Mouse (Mus musculus) CD4-positive helper T cell, adult 2 months (primary cell): ENCODE results near the gene 1700061G19Rik.

ENCODE experiments used
- DNase-seq: peaks from one replicate; pipeline ENCODE4 v3.0.0-alpha.2; 2012; ENCODE audit warnings: low read depth, missing footprints, low spot score

Gene 1700061G19Rik

DNA sequence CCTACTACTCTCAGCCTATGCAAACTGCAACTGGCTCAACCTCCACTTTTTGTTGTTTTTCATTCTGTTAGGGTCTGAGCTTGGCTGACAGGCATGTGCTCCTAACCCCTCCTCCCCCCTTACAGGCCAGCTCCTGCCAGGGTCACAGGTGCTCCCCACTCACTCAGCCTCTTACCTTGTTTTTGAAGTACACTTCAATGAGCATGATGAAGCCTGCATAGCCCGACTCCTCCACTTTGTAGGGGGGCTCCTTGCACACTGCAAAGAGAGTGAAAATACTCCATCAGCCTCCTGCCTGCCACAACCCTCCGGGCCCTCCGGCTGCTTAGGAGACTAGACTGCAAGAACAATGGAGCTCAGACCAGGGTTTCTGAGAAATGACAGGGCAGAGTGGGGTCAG, 44.4 kb downstream of the 1700061G19Rik start:
- DNase-seq = no peak

DNA sequence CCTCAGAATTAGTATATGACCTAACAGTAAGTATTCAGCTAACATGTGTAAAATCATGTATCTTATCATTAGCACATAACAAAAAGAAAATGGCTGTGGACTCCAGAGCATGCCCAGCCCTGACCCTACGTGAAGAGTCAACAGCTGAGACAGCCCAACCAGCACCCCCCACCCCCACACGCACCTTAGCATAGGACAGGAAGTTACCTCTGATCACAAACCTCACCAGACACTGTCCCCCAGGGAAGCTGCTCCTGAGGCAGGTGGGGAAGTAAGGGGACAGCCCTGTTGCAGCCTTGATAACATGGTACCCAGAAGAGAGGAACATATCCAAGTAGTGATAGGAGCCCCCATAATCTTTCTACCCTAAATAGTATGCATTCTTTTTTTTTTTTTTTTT, 50.7 kb downstream of the 1700061G19Rik start:
- no peak for DNase-seq

DNA sequence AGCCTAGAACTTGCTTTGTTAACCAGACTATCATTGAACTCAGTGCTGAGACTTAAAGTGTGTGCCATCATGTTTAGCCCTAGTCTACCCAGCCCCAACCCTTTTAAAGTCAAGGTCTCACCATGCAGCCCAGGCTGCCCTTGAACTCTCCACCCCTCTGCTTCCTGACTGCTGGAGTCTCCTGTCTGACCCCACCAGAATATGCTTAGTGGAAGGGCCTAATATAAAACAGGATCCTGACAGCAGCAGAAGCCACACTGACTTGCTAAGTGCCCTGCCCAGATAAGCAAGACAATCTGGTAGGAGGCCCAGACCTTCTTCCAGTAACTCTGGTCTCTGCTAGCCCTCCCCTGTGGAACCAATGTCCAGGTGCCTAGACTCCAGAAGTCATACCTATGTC, 53.8 kb downstream of the 1700061G19Rik start:
- DNase-seq = no peak

DNA sequence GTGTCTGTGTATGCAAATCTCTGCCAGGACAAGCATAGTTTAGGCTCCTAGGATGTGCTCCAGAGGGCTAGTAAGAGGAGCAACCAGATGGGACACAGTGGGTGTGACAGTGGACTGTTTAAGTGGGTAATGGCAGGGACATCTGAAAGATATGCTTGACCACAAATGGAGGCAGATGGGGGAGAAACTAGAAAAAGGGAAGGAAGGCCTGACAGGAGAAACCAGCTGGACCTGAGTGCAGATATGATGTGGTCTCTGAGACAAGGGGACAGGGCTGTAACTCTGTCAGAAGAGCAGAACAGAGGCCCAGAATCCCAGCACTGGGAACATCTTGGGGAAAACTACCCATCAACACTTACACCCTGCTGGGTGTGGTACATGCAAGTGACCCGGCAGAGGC, 54.3 kb downstream of the 1700061G19Rik start:
- no peak for DNase-seq

DNA sequence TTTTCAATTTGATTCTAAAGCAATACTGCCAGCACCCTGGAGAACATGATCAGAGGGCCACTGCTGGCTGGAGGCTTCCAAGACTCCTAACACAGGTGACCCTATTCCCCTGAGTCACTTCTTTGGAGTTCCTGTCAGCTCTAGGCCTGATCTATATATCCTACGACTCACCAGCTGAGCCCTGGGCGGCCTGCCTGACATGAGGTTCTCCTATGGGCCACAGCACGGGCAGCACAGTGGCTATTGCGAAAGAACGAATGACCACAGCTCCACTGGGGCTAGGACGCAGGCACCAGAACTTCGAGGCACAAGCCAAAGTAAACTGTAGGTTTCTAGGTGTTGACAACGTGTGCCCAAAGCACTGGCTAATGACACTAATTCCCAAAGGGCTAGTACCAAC, 54.7 kb downstream of the 1700061G19Rik start:
- no peak for DNase-seq

DNA sequence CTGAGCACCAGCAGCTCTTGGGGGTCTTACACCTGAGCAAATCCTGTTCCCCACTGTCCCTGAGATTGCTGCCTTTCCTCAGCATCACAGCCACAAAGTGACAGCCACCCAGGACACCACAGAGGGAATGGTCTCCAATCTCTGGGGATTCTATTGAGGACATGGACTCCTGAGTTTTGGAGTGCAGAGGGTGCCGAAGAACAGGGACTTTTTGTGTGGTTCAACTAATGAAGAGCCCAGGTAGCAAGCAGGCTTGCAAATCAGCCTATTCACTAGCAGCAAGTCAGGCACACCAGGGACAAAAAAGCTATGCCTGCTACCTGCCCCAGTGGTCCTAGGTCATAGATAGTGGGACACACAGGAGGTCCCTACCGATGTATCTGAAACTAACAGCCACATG, 58.1 kb downstream of the 1700061G19Rik start:
- no peak for DNase-seq

DNA sequence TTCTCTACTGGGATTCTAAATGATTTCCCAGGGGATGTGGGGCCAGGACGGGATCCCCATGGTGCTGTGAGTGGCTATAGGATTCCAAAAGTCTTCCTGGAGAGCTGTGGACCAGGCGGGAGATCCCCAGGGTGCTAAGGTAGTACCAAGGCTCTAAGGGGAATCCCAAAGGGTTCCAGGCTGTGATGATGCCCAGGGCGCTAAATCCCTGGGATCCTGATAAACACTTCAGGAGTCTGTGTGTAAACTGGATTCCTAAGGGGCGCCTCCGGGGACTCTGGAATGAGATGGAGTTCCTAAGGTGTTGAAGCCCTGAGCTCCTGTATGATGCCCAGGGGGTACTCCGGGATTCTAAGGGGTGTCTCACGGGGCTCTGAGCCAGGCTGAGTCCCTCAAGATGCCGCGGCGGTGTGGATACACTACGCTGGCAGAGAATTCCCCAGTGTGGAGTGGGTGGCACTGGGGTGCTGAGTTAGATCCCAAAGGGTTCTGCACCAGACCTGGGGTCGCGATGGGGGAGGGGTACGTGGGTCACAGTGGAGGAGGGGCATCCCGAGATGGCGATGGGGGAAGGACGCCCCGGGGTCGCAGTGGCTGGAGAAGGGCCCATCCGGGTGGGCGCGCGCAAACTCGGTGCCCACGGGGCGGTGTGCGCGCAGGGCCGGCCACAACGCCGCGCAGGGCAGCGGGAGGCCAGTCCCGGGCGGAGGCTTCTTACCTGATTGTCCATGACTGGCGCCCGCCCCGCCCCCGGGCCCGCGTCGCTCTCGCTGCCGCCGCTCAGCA, 59.5 kb downstream of the 1700061G19Rik start:
- DNase-seq = no peak

DNA sequence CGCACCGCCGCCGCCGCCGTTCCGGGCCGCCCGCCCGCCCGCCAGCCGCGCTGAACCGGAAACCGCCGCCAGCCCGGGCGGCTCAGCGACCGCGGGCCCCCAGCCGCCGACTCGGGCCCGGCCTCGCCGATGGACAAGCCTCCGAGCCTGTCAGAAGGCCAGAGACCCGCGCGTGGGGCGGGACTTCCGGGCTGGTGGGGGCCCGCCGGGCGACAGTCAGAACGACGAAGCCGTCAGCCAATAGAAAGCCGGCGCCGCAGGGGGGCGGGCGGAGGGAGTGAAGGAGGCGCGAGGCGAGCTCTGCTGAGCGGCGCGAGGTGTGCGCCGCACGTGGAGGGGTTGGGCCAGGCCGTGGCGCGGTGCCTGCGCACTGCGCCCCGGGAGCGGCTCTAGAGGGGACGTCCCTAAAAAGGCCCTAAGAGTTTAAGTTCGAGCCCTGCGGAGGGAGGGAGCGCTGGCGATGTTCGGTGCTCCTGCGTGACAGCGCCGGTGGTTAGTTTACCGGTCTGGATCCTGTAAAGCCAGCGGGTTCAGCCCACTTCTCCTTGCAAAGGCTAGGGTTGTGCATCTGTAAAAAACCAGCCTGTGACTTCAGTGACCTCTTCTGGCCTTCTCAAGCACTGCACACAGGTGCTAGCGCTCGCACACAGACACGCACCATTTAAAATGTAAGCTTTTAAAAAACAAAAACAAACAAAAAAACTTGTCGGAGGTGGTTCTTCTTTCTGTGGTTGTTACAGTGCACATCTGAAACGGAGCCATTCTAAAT, 60.3 kb downstream of the 1700061G19Rik start, which contains the start of gene Mllt1:
Gene Mllt1 (minus strand): TSS at position 53 of the 769 bp plus-strand sequence.
- DNase-seq = peak; percentile 99

DNA sequence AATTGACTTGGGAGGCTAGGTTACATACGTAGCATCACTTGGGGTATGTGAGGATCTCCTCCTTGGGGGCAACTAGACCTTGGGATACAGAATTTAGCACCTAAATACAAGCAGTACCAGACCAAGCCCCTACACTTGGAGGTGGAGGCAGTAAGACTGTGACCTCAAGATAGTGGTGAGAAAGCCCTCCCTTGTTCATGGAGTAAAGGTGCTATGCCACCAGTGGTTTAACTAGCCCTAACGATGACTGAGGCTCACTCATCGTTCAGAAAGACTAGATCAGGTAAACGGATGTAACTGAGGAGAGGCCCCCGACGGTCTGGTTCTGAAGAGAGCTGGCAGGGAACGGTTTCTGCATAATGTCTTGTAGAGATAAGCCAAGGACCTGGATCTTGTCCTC, 61.5 kb downstream of the 1700061G19Rik start:
- DNase-seq = no peak
